Mouse (Mus musculus) kidney, postnatal 0 days (tissue): Measurements from ENCODE around the gene Cyp2d11. TPM values are rescaled to one million over a fixed set of nuclear protein-coding genes. Genes with fewer than 3 reads are reported as not detected.

Source experiments
- ATAC-seq: fragments of 200-750 bp; cut with Nextera tagmentation; replicated peaks from 2 replicates; pipeline ENCODE4 v1.8.0; 2017; ENCODE audit warnings: low read depth, moderate number of reproducible peaks, moderate TSS enrichment, moderate library complexity; ENCODE audit not compliant: low FRiP score
- DNase-seq: peaks from one replicate; pipeline ENCODE4 v3.0.0-alpha.2; 2016; ENCODE audit warnings: low spot score
- H3K27ac ChIP-seq: fragments of 300-500 bp; sonication (generic); 2 replicates; pipeline ENCODE4 v1.5.1; 2014; ENCODE audit warnings: mild to moderate bottlenecking
- H3K27me3 ChIP-seq: fragments of 300-500 bp; sonication (generic); 2 replicates; pipeline ENCODE4 v1.6.1; 2014; ENCODE audit warnings: low read length, mixed read lengths; ENCODE audit not compliant: insufficient read depth
- H3K36me3 ChIP-seq: fragments of 300-500 bp; sonication (generic); 2 replicates; pipeline ENCODE4 v1.6.1; 2014; ENCODE audit warnings: low read length, mixed read lengths; ENCODE audit not compliant: insufficient read depth
- H3K4me1 ChIP-seq: fragments of 300-500 bp; sonication (generic); replicated peaks from 2 replicates; pipeline ENCODE4 v1.6.1; 2014; ENCODE audit warnings: antibody characterized with exemption, low read length, mixed read lengths; ENCODE audit not compliant: insufficient read depth
- H3K4me2 ChIP-seq: fragments of 300-500 bp; sonication (generic); 2 replicates; pipeline ENCODE4 v1.6.1; 2014; ENCODE audit warnings: mild to moderate bottlenecking, low read length, moderate library complexity, mixed read lengths
- H3K4me3 ChIP-seq: fragments of 300-500 bp; sonication (generic); replicated peaks from 2 replicates; pipeline ENCODE4 v1.5.1; 2014; ENCODE audit warnings: low read depth, low read length
- H3K9ac ChIP-seq: fragments of 300-500 bp; sonication (generic); 2 replicates; pipeline ENCODE4 v1.6.1; 2014; ENCODE audit warnings: low read depth, low read length
- H3K9me3 ChIP-seq: fragments of 300-500 bp; sonication (generic); replicated peaks from 2 replicates; pipeline ENCODE4 v1.6.1; 2016; ENCODE audit warnings: low read length, inconsistent platforms, mixed read lengths
- CTCF ChIP-seq: IDR thresholded peaks from 2 replicates; pipeline ENCODE4 v1.5.1; 2016; ENCODE audit warnings: antibody characterized with exemption, low read depth, mild to moderate bottlenecking, moderate library complexity
- WGBS: fragments of 180-500 bp; shearing (Covaris S2); extraction: QIAGEN DNeasy Blood & Tissue Kit; methylation state at CpG from one replicate; pipeline ENCODE4 v1.1.7; 2014; 5-methylcytosine and 5-hydroxymethylcytosine counted together
- polyA plus RNA-seq: library from polyadenylated mRNA; unstranded; fragments of >200 nt; fragmentation: Nextera tagmentation; extraction: Ambion mirVana; gene quantifications from 2 replicates; pipeline ENCODE4 v1.2.1, GENCODE M21; 2015

The Cyp2d11 gene
- polyA plus RNA-seq, 1 experiment from 2014 or later: not detected

DNA sequence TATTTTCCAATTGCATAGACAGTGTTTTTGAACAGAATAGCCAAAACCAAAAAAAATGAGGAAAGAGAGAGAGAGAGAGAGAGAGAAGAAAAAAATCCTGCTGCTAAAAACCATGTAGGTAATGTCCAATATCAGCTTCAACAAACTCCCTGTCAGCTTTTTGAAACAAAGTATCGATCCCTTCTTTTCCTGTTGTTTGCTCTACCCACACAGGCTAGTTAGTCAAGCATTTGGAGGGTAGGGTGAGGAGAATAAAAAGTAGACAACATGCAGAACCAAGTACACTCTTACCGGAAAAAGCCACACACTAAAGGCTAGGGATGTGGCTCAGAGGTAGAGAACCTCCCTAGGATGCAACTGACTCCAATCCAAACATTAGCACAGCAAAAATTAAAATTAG lies 8.1 kb downstream of the Cyp2d11 start:
- no peak overlapping the region for H3K9ac ChIP-seq
- no peak for TF ChIP-seq CTCF
- H3K27ac ChIP-seq: no peak overlapping the region
- no peaks in the 10 kb centered on the region for H3K9me3 ChIP-seq
- DNase-seq: no peak
- no peak for ATAC-seq
- H3K27me3 ChIP-seq: no peaks in the 10 kb centered on the region
- 87% methylated on average over 2 of the region's 2 CpGs for WGBS
- H3K4me1 ChIP-seq: no peaks in the 10 kb centered on the region
- H3K4me2 ChIP-seq: no peak overlapping the region
- no peaks in the 10 kb centered on the region for H3K36me3 ChIP-seq
- no peak overlapping the region for H3K4me3 ChIP-seq

DNA sequence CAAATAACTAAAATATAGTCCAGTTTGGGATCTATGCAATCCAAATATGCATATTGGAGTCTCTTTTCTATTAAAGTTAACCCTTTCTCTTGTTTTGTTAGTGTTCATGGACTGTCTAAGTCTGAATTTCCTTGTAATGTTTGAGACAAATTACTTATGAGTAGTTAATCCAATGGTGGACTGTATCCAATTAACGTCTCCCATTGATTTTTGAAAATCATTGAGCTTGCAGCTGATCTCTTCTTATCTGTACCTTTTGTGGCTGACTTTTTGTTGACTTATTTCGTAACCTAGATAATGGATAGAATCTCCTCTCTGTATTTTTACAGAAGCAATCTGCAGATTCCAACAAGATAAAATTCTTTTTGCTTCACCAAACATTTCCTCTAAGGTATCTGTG lies 11.4 kb downstream of the Cyp2d11 start:
- no peak overlapping the region for H3K4me2 ChIP-seq
- no peak overlapping the region for H3K4me3 ChIP-seq
- H3K27ac ChIP-seq: no peak overlapping the region
- H3K9ac ChIP-seq: no peak overlapping the region
- ATAC-seq: no peak
- no peaks in the 10 kb centered on the region for H3K27me3 ChIP-seq
- TF ChIP-seq CTCF: no peak
- no peak for DNase-seq
- no peaks in the 10 kb centered on the region for H3K36me3 ChIP-seq
- 92% methylated on average over 2 of the region's 2 CpGs for WGBS
- peaks cover 7% of the 10 kb centered on the region for H3K4me1 ChIP-seq
- H3K9me3 ChIP-seq: no peaks in the 10 kb centered on the region

DNA sequence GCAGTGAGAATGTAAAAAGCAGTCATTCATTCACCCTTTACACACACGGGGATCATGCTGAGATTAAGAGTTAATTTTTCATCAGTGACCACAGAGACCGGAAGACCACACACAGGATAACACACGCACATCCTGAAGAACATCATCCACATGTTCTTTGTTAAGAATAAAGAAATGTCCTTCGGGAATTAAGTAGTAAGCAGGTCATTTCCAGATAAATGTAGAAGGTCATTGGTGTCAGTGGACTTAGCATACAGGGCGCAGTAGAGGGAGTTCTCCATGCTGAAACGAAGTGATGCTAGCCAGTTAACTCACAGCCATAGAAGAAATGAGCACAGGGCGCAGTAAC lies 13.1 kb downstream of the Cyp2d11 start:
- TF ChIP-seq CTCF: no peak
- Histone ChIP-seq H3K9me3 (no peaks in the 10 kb centered on the region), H3K4me1 (peaks cover 12% of the 10 kb centered on the region), H3K4me2 (peak overlapping the region; percentile 75), H3K9ac (no peak overlapping the region), H3K36me3 (no peaks in the 10 kb centered on the region), H3K4me3 (no peak overlapping the region), H3K27me3 (no peaks in the 10 kb centered on the region), H3K27ac (peak overlapping the region; percentile 74; the same call in 1 of the 2 replicates)
- ATAC-seq (peak; percentile 52; the same call in 1 of the 2 replicates), DNase-seq (peak; percentile 79)
- 25% methylated on average over 7 of the region's 7 CpGs for WGBS

DNA sequence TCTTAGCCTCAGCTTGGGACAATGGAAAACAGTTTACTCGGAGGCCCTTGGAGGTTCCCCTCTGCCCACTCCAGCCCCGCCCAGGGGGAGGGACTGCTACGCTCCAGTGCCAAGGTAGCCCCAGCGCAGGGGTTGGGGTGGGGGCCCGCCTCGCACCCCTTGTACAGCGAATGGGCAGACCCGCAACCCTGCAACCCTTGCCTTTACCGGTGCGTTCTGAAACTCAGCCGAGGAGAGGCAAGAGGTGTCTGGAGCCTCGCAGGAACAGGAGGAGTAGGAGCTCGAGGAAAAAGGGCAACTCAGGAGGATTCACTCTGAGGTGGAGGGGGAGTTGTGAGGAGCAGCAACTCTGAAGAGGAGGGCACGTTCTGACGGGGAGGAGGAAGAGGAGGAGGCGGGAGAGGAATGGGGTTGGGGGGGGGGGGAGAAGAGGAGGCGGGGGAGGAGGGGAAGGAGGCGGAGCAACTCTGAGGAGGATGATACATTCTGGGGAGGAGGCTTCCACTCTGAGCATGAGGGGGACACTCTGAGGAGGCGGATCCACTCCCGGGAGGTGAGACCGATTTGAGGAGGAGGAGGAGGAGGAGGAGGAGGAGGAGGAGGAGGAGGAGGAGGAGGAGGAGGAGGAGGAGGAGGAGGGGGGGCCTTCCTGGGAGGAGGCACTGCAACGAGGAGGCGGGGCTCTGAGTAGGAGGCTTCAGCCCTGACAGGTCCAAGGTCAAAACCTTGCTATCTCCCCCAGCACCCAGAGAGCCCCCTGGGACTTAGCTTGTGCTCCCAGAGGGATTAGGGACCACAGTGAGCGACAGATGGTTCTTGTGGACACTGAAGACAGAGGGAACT lies 13.7 kb downstream of the Cyp2d11 start, which contains the start of gene Cyp2d22:
Gene Cyp2d22, minus strand, starts transcription at position 390 of the 843 bp plus-strand sequence.
- H3K4me1 ChIP-seq: peaks cover 12% of the 10 kb centered on the region
- TF ChIP-seq CTCF: no peak
- H3K4me2 ChIP-seq: peak within 1 kb of the TSS; percentile 75
- H3K9ac ChIP-seq: peak within 1 kb of the TSS; percentile 71
- peak within 1 kb of the TSS; percentile 93 for H3K27ac ChIP-seq
- no peaks in the 10 kb centered on the region for H3K9me3 ChIP-seq
- peak; percentile 84 for DNase-seq
- H3K4me3 ChIP-seq: peak within 1 kb of the TSS; percentile 54
- peak; percentile 75 for ATAC-seq
- 2% methylated on average over 19 of the region's 24 CpGs for WGBS
- no peaks in the 10 kb centered on the region for H3K36me3 ChIP-seq
- no peaks in the 10 kb centered on the region for H3K27me3 ChIP-seq

DNA sequence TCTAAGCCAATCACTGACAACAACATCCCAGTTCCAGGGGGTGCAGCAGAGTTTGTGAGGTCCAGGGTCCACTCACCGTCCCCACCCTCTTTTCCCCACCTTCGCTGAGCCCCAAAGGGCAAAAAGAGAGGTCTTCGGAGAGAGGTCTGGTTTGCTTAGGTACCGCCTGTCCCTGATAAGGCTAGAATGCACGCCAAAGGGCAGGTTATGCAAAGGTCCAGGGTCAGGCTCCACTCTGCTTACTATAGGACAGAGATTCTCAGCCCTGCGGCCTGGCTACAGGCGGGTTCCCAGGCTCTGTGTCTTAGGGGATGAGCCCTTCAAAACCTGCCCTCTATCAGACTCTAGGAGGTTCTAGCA lies 14.3 kb downstream of the Cyp2d11 start:
- no peak for TF ChIP-seq CTCF
- ATAC-seq (peak; percentile 27; the same call in 1 of the 2 replicates), DNase-seq (no peak)

GRCm38 (mm10) chr15:82378261-82379180 lies 15.3 kb downstream of the Cyp2d11 start:
- no peak for ATAC-seq
- no peak for TF ChIP-seq CTCF
- WGBS: 37% methylated on average over 15 of the region's 15 CpGs

More for the DNA sequence above, 14.3 kb downstream of the Cyp2d11 start:
- peak overlapping the region; percentile 93 for H3K27ac ChIP-seq
- 21% methylated on average over 7 of the region's 7 CpGs for WGBS
- no peaks in the 10 kb centered on the region for H3K9me3 ChIP-seq
- H3K4me1 ChIP-seq: peaks cover 12% of the 10 kb centered on the region
- H3K4me3 ChIP-seq: peak overlapping the region; percentile 54
- no peaks in the 10 kb centered on the region for H3K27me3 ChIP-seq
- H3K4me2 ChIP-seq: peak overlapping the region; percentile 75
- H3K9ac ChIP-seq: peak overlapping the region; percentile 71
- H3K36me3 ChIP-seq: no peaks in the 10 kb centered on the region

More at GRCm38 (mm10) chr15:82378261-82379180, 15.3 kb downstream of the Cyp2d11 start:
- Histone ChIP-seq H3K27me3 (no peaks in the 10 kb centered on the region), H3K36me3 (peaks cover 4% of the 10 kb centered on the region; the same call in 1 of the 2 replicates), H3K4me2 (peak overlapping the region; percentile 75), H3K4me1 (peaks cover 12% of the 10 kb centered on the region), H3K27ac (peak overlapping the region; percentile 93), H3K9me3 (no peaks in the 10 kb centered on the region), H3K9ac (peak overlapping the region; percentile 71; the same call in 1 of the 2 replicates), H3K4me3 (peak overlapping the region; percentile 54)
- peak; percentile 74 for DNase-seq
